Mouse (Mus musculus) hindbrain, embryonic 11.5 days (tissue): ENCODE measurements around the gene St3gal2. TPM values are rescaled to one million over a fixed set of nuclear protein-coding genes. Genes with fewer than 3 reads are reported as not detected.

Experiments used
- ATAC-seq: fragments of 200-750 bp; cut with Nextera tagmentation; 2 replicates; pipeline ENCODE4 v1.8.0; 2017; ENCODE audit warnings: mild to moderate bottlenecking, moderate TSS enrichment, moderate library complexity; ENCODE audit not compliant: low FRiP score
- DNase-seq: peaks from one replicate; pipeline ENCODE4 v3.0.0-alpha.2; 2015; ENCODE audit warnings: low spot score
- H3K27ac ChIP-seq: fragments of 300-500 bp; sonication (generic); 2 replicates; pipeline ENCODE4 v1.5.1; 2014; ENCODE audit warnings: mild to moderate bottlenecking, low read depth, low read length
- H3K27me3 ChIP-seq: fragments of 300-500 bp; sonication (generic); 2 replicates; pipeline ENCODE4 v1.6.1; 2014; ENCODE audit warnings: mild to moderate bottlenecking, low read length, moderate library complexity, mixed read lengths; ENCODE audit not compliant: control insufficient read depth, insufficient read depth
- H3K36me3 ChIP-seq: fragments of 300-500 bp; sonication (generic); 2 replicates; pipeline ENCODE4 v1.6.1; 2014; ENCODE audit warnings: mild to moderate bottlenecking, low read length, moderate library complexity, mixed read lengths; ENCODE audit not compliant: control insufficient read depth, insufficient read depth
- H3K4me1 ChIP-seq: fragments of 300-500 bp; sonication (generic); replicated peaks from 2 replicates; pipeline ENCODE4 v1.6.1; 2014; ENCODE audit warnings: low read length, mixed read lengths; ENCODE audit not compliant: control insufficient read depth, insufficient read depth
- H3K4me2 ChIP-seq: fragments of 300-500 bp; sonication (generic); replicated peaks from 2 replicates; pipeline ENCODE4 v1.6.1; 2014; ENCODE audit warnings: mild to moderate bottlenecking, low read depth, low read length
- H3K4me3 ChIP-seq: fragments of 300-500 bp; sonication (generic); 2 replicates; pipeline ENCODE4 v1.5.1; 2014; ENCODE audit warnings: low read depth, low read length
- H3K9ac ChIP-seq: fragments of 300-500 bp; sonication (generic); 2 replicates; pipeline ENCODE4 v1.6.1; 2014; ENCODE audit warnings: low read depth, low read length
- H3K9me3 ChIP-seq: fragments of 300-500 bp; sonication (generic); 2 replicates; pipeline ENCODE4 v1.6.1; 2016; ENCODE audit warnings: low read length; ENCODE audit not compliant: control insufficient read depth
- WGBS: fragments of 180-500 bp; shearing (Covaris S2); extraction: QIAGEN DNeasy Blood & Tissue Kit; methylation state at CpG from one replicate; pipeline ENCODE4 v1.1.7; 2014; 5-methylcytosine and 5-hydroxymethylcytosine counted together
- polyA plus RNA-seq: library from polyadenylated mRNA; unstranded; fragments of >200 nt; fragmentation: Nextera tagmentation; extraction: Ambion mirVana; gene quantifications from 2 replicates; pipeline ENCODE4 v1.2.1, GENCODE M21; 2014

St3gal2 gene
- polyA plus RNA-seq: 10.6 and 11.8 TPM in 2 replicates

- Histone ChIP-seq H3K4me2 (peak within 1 kb of the TSS; percentile 84), H3K9me3 (no peaks in the 10 kb centered on the region), H3K9ac (peak within 1 kb of the TSS; percentile 91), H3K4me1 (no peaks in the 10 kb centered on the region), H3K4me3 (peak within 1 kb of the TSS; percentile 71), H3K36me3 (no peaks in the 10 kb centered on the region), H3K27me3 (no peaks in the 10 kb centered on the region), H3K27ac (peak within 1 kb of the TSS; percentile 58; the same call in 1 of the 2 replicates)
- DNase-seq (peak; percentile 94), ATAC-seq (peak; percentile 98)
- 2% methylated on average over 27 of the region's 36 CpGs for WGBS
These were observed at the start of gene St3gal2 for GRCm38 (mm10) chr8:110919341-110920031. Gene St3gal2 (plus strand): TSS chr8:110919922.

GRCm38 (mm10) chr8:110870501-110870900 lies 49.2 kb upstream of the St3gal2 start:
- Histone ChIP-seq H3K9me3 (no peaks in the 10 kb centered on the region), H3K36me3 (peaks cover 7% of the 10 kb centered on the region), H3K27me3 (no peaks in the 10 kb centered on the region), H3K4me3 (no peak overlapping the region), H3K4me2 (no peak overlapping the region), H3K27ac (no peak overlapping the region), H3K4me1 (no peaks in the 10 kb centered on the region), H3K9ac (no peak overlapping the region)
- WGBS: 96% methylated on average over 2 of the region's 2 CpGs
- ATAC-seq (no peak), DNase-seq (no peak)

DNA sequence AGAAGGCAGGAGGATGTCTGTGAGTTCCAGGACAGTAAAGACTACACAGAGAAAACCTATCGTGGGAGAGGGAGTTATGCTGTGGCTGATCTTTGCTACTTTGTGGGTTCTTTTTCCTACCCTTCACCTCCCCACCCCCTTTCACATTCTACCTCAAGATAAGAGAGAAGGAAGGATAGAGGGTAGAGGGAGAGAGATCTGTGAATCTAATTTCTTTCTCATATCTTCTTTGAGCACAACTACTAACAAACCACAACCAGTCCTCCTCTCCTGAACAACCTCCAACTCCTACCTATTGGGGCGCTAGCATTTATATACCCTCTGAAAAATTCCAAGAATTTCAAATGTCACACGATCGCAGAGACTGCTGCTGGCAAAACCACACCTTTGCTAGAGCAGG lies 41.9 kb upstream of the St3gal2 start:
- H3K36me3 ChIP-seq: peaks cover 3% of the 10 kb centered on the region; the same call in 1 of the 2 replicates
- 95% methylated on average over 4 of the region's 4 CpGs for WGBS

GRCm38 (mm10) chr8:110881741-110882310 lies 37.9 kb upstream of the St3gal2 start:
- Histone ChIP-seq H3K9ac (no peak overlapping the region), H3K36me3 (peaks cover 6% of the 10 kb centered on the region), H3K4me1 (no peaks in the 10 kb centered on the region), H3K9me3 (no peaks in the 10 kb centered on the region), H3K27ac (no peak overlapping the region), H3K27me3 (no peaks in the 10 kb centered on the region), H3K4me2 (no peak overlapping the region), H3K4me3 (no peak overlapping the region)
- no peak for DNase-seq
- 93% methylated on average over 10 of the region's 10 CpGs for WGBS
- ATAC-seq: no peak

More for the DNA sequence above, 41.9 kb upstream of the St3gal2 start:
- Histone ChIP-seq H3K4me1 (no peaks in the 10 kb centered on the region), H3K4me2 (no peak overlapping the region), H3K9me3 (no peaks in the 10 kb centered on the region), H3K27me3 (no peaks in the 10 kb centered on the region), H3K9ac (no peak overlapping the region), H3K4me3 (no peak overlapping the region), H3K27ac (no peak overlapping the region)
- ATAC-seq (no peak), DNase-seq (no peak)

DNA sequence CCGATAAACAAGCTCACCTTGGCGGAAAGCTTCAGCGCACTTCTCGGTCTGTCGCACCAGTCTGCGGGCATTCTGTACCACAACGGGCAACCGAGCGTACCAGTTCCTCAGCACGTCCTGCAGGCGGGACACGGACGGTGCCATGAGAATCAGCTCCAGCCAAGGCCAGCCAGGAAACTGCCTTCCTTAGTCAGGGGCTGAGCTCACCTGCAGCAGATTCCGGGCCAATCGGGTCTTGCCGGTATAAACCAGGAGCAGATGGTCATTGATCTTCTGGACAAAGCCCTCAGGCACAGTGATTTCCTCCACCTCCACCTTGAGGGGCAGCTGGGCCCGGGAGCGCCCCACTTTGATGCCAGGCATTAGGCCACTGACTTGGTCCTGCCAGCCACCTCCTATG lies 35.9 kb upstream of the St3gal2 start:
- no peak for ATAC-seq
- Histone ChIP-seq H3K27me3 (no peaks in the 10 kb centered on the region), H3K9me3 (no peaks in the 10 kb centered on the region), H3K36me3 (peaks cover 6% of the 10 kb centered on the region), H3K4me1 (no peaks in the 10 kb centered on the region), H3K4me2 (no peak overlapping the region), H3K27ac (no peak overlapping the region), H3K4me3 (no peak overlapping the region), H3K9ac (no peak overlapping the region)
- 95% methylated on average over 18 of the region's 18 CpGs for WGBS
- DNase-seq: no peak

DNA sequence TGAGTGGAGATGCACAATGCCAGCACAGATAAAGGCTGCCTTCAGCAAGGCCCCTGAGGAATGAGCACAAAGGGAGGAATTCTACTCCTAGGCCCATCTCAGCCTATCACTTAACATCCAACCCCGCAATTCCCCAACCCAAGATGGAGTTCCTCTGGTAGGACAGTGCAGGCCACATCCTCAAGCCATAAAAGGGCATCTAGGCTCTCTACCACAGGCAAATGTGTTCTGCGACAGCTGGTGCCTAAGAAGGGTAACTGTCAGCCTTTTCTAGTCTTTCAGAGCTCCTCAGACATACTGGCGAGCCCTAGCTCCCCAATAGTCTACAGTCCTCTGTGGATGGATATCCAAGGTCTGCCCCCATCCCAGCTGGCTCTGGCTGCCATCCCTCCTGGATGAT lies 33.1 kb upstream of the St3gal2 start:
- Histone ChIP-seq H3K4me1 (no peaks in the 10 kb centered on the region), H3K9me3 (no peaks in the 10 kb centered on the region), H3K4me3 (no peak overlapping the region), H3K27ac (no peak overlapping the region), H3K36me3 (peaks cover 6% of the 10 kb centered on the region), H3K27me3 (no peaks in the 10 kb centered on the region), H3K9ac (no peak overlapping the region), H3K4me2 (no peak overlapping the region)
- ATAC-seq (no peak), DNase-seq (no peak)
- 90% methylated on average over 3 of the region's 3 CpGs for WGBS

DNA sequence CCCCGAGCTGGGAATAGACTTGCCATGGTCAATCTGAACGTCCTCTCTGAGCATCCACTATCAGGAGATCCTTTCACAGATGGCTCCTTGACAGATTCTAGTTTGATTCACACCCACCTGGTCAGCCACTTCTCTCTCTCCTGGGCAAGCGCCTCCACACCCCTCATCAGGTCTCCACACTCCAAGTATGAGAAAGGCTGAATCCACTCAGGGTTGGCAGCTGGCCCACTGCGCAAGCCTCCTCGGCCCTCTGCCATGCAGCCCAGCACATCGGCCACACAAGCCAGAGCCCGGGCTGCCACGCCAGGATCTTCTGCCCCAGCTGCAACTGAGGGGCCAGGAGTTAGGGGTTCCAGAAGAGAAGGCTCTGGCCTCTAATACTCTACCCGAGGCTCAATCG lies 32.2 kb upstream of the St3gal2 start:
- peaks cover 3% of the 10 kb centered on the region; the same call in 1 of the 2 replicates for H3K36me3 ChIP-seq
- no peak overlapping the region for H3K4me2 ChIP-seq
- no peak for ATAC-seq
- H3K9ac ChIP-seq: no peak overlapping the region
- H3K27me3 ChIP-seq: no peaks in the 10 kb centered on the region
- H3K9me3 ChIP-seq: no peaks in the 10 kb centered on the region
- H3K4me1 ChIP-seq: no peaks in the 10 kb centered on the region
- H3K4me3 ChIP-seq: no peak overlapping the region
- H3K27ac ChIP-seq: no peak overlapping the region
- 94% methylated on average over 10 of the region's 10 CpGs for WGBS
- DNase-seq: no peak

- H3K4me3 ChIP-seq: no peak overlapping the region
- H3K36me3 ChIP-seq: peaks cover 3% of the 10 kb centered on the region; the same call in 1 of the 2 replicates
- no peak overlapping the region for H3K9ac ChIP-seq
- no peak for ATAC-seq
- 88% methylated on average over 8 of the region's 8 CpGs for WGBS
- no peaks in the 10 kb centered on the region for H3K9me3 ChIP-seq
- no peak overlapping the region for H3K27ac ChIP-seq
- H3K4me2 ChIP-seq: no peak overlapping the region
- no peaks in the 10 kb centered on the region for H3K27me3 ChIP-seq
- no peak for DNase-seq
- H3K4me1 ChIP-seq: no peaks in the 10 kb centered on the region
These were observed 31.3 kb upstream of the St3gal2 start for GRCm38 (mm10) chr8:110888441-110888840.

DNA sequence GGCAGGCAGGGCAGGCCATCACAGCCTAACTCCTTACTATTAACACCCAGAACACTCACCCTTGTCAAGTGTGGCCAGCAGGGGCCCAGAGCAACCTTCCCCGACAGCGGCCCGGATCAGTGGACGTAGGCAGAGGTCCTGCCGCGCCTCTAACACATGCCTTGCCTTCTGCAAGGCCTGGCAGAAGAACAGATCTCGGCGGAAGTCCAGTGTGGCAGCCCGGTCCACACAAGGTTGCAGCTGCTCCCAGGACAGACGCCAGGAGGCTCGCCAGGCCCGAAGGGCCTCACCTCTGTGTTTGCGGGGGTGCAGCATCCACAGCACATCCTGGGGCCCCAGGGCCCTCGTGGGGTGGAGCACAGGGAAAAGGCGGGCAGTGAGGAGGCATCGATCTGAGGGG lies 30.9 kb upstream of the St3gal2 start:
- peaks cover 3% of the 10 kb centered on the region; the same call in 1 of the 2 replicates for H3K36me3 ChIP-seq
- 91% methylated on average over 16 of the region's 16 CpGs for WGBS
- no peaks in the 10 kb centered on the region for H3K27me3 ChIP-seq
- no peak overlapping the region for H3K4me2 ChIP-seq
- no peaks in the 10 kb centered on the region for H3K4me1 ChIP-seq
- ATAC-seq (no peak), DNase-seq (no peak)
- no peaks in the 10 kb centered on the region for H3K9me3 ChIP-seq
- no peak overlapping the region for H3K27ac ChIP-seq
- H3K4me3 ChIP-seq: no peak overlapping the region
- H3K9ac ChIP-seq: no peak overlapping the region
